ENCODE assay signal across 16 mouse cellular contexts in genomic region chr19:5230110-5230509, GRCm38 (mm10).
"Had no signal": no experiment of that assay in that cellular context is flagged by ENCODE, and none has a peak within 500 bp of the region (broad histone marks: within the 10 kb centered on the region; RNA-seq: fewer than 3 reads in every experiment).

No protein-coding gene starts in this region.

- H3K9me3 ChIP-seq: lung, embryonic 15.5 days; megakaryocyte, embryonic 14.5 days; midbrain, embryonic 13.5 days; midbrain, embryonic 15.5 days; neural tube, embryonic 12.5 days; stomach, embryonic 15.5 days had no signal

- H3K4me1 ChIP-seq: lung, embryonic 15.5 days; midbrain, embryonic 13.5 days; midbrain, embryonic 15.5 days; neural tube, embryonic 12.5 days; stomach, embryonic 15.5 days had no signal

- H3K4me2 ChIP-seq: lung, embryonic 15.5 days; midbrain, embryonic 11.5 days; midbrain, embryonic 13.5 days; midbrain, embryonic 15.5 days; neural tube, embryonic 12.5 days; stomach, embryonic 15.5 days had no signal

- DNase-seq: lung, adult 2 months; lung, postnatal 14 days; right cerebral cortex, postnatal 14 days; thymus, adult 2 months; thymus, postnatal 25 days; thymus, postnatal 4 days had no signal

- H3K9ac ChIP-seq: lung, embryonic 15.5 days; midbrain, embryonic 13.5 days; midbrain, embryonic 15.5 days; neural tube, embryonic 12.5 days; stomach, embryonic 15.5 days had no signal

- H3K27me3 ChIP-seq: lung, embryonic 15.5 days; megakaryocyte, embryonic 14.5 days; midbrain, embryonic 13.5 days; midbrain, embryonic 15.5 days; neural tube, embryonic 12.5 days; stomach, embryonic 15.5 days had no signal

- H3K27ac ChIP-seq: lung, embryonic 15.5 days; macrophage; midbrain, embryonic 13.5 days; midbrain, embryonic 15.5 days; neural tube, embryonic 12.5 days; stomach, embryonic 15.5 days; stomach, postnatal 0 days had no signal

- H3K4me3 ChIP-seq: lung, embryonic 15.5 days; megakaryocyte, embryonic 14.5 days; midbrain, embryonic 13.5 days; midbrain, embryonic 15.5 days; neural tube, embryonic 12.5 days; stomach, embryonic 15.5 days had no signal

- H3K36me3 ChIP-seq: lung, embryonic 15.5 days; midbrain, embryonic 13.5 days; midbrain, embryonic 15.5 days; neural tube, embryonic 12.5 days; stomach, embryonic 15.5 days had no signal

- ATAC-seq: lung, postnatal 0 days; midbrain, embryonic 13.5 days; midbrain, embryonic 15.5 days had no signal
